Mouse (Mus musculus) spleen, adult 2 months (tissue): ENCODE measurements around the gene Mdm4.

Source experiments
- CTCF ChIP-seq: fragments of 200-500 bp; IDR thresholded peaks from 2 replicates; pipeline ENCODE4 v1.5.1; 2011; ENCODE audit warnings: mild to moderate bottlenecking, inconsistent platforms; ENCODE audit not compliant: insufficient read depth, insufficient read length, insufficient replicate concordance; ENCODE audit errors: extremely low read depth
- POLR2A ChIP-seq: fragments of 200-500 bp; IDR thresholded peaks from 2 replicates; pipeline ENCODE4 v1.6.1; 2011; ENCODE audit warnings: low read depth, low read length, inconsistent platforms

GRCm38 (mm10) chr1:132961751-132962150, 68.6 kb downstream of the Mdm4 start:
- TF ChIP-seq CTCF, result no peak
- no peak for TF ChIP-seq POLR2A
